Mouse (Mus musculus) B cell, adult 2 months (primary cell): ENCODE results near the gene Cpne9.

Source experiments
- DNase-seq, 2 experiments: peaks; one replicate each; pipeline ENCODE4 v3.0.0; 2022

Cpne9 gene

GRCm38 (mm10) chr6:113282101-113282802 is at the start of gene Cpne9:
Gene Cpne9, plus strand, starts transcription at chr6:113282307.
- DNase-seq, result peak in 1 of 2 experiments; percentile 28

GRCm38 (mm10) chr6:113235141-113235540 is 47.0 kb upstream of the Cpne9 start:
- DNase-seq, result no peak

GRCm38 (mm10) chr6:113237542-113238270 is 44.4 kb upstream of the Cpne9 start, which contains the start of gene Mtmr14:
Gene Mtmr14, plus strand, starts transcription at chr6:113237843.
- peak; percentile 99 to 100 for DNase-seq

GRCm38 (mm10) chr6:113238442-113238841 is 43.7 kb upstream of the Cpne9 start:
- peak; percentile 30 to 40 for DNase-seq

- DNase-seq, result no peak
Measured at GRCm38 (mm10) chr6:113242753-113243152, 39.4 kb upstream of the Cpne9 start.

GRCm38 (mm10) chr6:113245585-113245984 is 36.5 kb upstream of the Cpne9 start:
- peak; percentile 10 to 21 for DNase-seq

- no peak for DNase-seq
Measured at GRCm38 (mm10) chr6:113250786-113251185, 31.3 kb upstream of the Cpne9 start.

- DNase-seq, result peak; percentile 19 to 20
Measured at GRCm38 (mm10) chr6:113251921-113252320, 30.2 kb upstream of the Cpne9 start.

GRCm38 (mm10) chr6:113254899-113255298 is 27.2 kb upstream of the Cpne9 start:
- DNase-seq, result no peak

GRCm38 (mm10) chr6:113261174-113261858 is 20.8 kb upstream of the Cpne9 start:
- peak; percentile 11 to 21 for DNase-seq

- DNase-seq, result no peak
Measured at GRCm38 (mm10) chr6:113263531-113263930, 18.6 kb upstream of the Cpne9 start.

- DNase-seq, result no peak
Measured at GRCm38 (mm10) chr6:113264429-113264828, 17.7 kb upstream of the Cpne9 start.

- DNase-seq, result no peak
Measured at GRCm38 (mm10) chr6:113266996-113267655, 15.0 kb upstream of the Cpne9 start.

- DNase-seq, result no peak
Measured at GRCm38 (mm10) chr6:113267988-113268387, 14.1 kb upstream of the Cpne9 start.

- DNase-seq, result no peak
Measured at GRCm38 (mm10) chr6:113272365-113272764, 9.7 kb upstream of the Cpne9 start.

GRCm38 (mm10) chr6:113276846-113277245 is 5.3 kb upstream of the Cpne9 start:
- DNase-seq, result no peak

- DNase-seq, result no peak
Measured at GRCm38 (mm10) chr6:113281676-113282075, 431 bp upstream of the Cpne9 start.

- DNase-seq, result no peak
Measured at GRCm38 (mm10) chr6:113282969-113283368, 862 bp downstream of the Cpne9 start.

- no peak for DNase-seq
Measured at GRCm38 (mm10) chr6:113283500-113283899, 1.4 kb downstream of the Cpne9 start.

GRCm38 (mm10) chr6:113284931-113285330 is 2.8 kb downstream of the Cpne9 start:
- DNase-seq, result peak; percentile 20 to 36

- DNase-seq, result no peak
Measured at GRCm38 (mm10) chr6:113286316-113286715, 4.2 kb downstream of the Cpne9 start.

GRCm38 (mm10) chr6:113287236-113287635 is 5.1 kb downstream of the Cpne9 start:
- DNase-seq, result no peak

- DNase-seq, result no peak
Measured at GRCm38 (mm10) chr6:113289346-113289745, 7.2 kb downstream of the Cpne9 start.
